Mouse (Mus musculus) limb, embryonic 13.5 days (tissue): ENCODE data around the gene Pax4. TPM values are rescaled to one million over a fixed set of nuclear protein-coding genes. Genes with fewer than 3 reads are reported as not detected.

Experiments used
- ATAC-seq: fragments of 200-750 bp; cut with Nextera tagmentation; 2 replicates; pipeline ENCODE4 v1.8.0; 2017; ENCODE audit warnings: low read depth, moderate number of reproducible peaks, moderate TSS enrichment; ENCODE audit not compliant: low FRiP score
- H3K27ac ChIP-seq: fragments of 300-500 bp; sonication (generic); 2 replicates; pipeline ENCODE4 v1.5.1; 2015; ENCODE audit warnings: inconsistent platforms, mild to moderate bottlenecking, moderate library complexity
- H3K27me3 ChIP-seq: fragments of 300-500 bp; sonication (generic); 2 replicates; pipeline ENCODE4 v1.6.1; 2015; ENCODE audit warnings: mild to moderate bottlenecking, inconsistent platforms
- H3K36me3 ChIP-seq: fragments of 300-500 bp; sonication (generic); 2 replicates; pipeline ENCODE4 v1.6.1; 2015; ENCODE audit warnings: inconsistent platforms, mild to moderate bottlenecking, moderate library complexity
- H3K4me1 ChIP-seq: fragments of 300-500 bp; sonication (generic); 2 replicates; pipeline ENCODE4 v1.6.1; 2015; ENCODE audit warnings: inconsistent platforms
- H3K4me2 ChIP-seq: fragments of 300-500 bp; sonication (generic); replicated peaks from 2 replicates; pipeline ENCODE4 v1.6.1; 2015; ENCODE audit warnings: inconsistent platforms, mild to moderate bottlenecking, moderate library complexity
- H3K4me3 ChIP-seq: fragments of 300-500 bp; sonication (generic); 2 replicates; pipeline ENCODE4 v1.5.1; 2015; ENCODE audit warnings: moderate library complexity, mild to moderate bottlenecking, inconsistent platforms
- H3K9ac ChIP-seq: fragments of 300-500 bp; sonication (generic); 2 replicates; pipeline ENCODE4 v1.6.1; 2015; ENCODE audit warnings: mild to moderate bottlenecking, inconsistent platforms
- H3K9me3 ChIP-seq: fragments of 300-500 bp; sonication (generic); 2 replicates; pipeline ENCODE4 v1.6.1; 2016; ENCODE audit warnings: inconsistent platforms
- WGBS: fragments of 180-500 bp; shearing (Covaris S2); methylation state at CpG from one replicate; pipeline ENCODE4 v1.1.7; 2015; 5-methylcytosine and 5-hydroxymethylcytosine counted together
- polyA plus RNA-seq: library from polyadenylated mRNA; unstranded; fragments of >200 nt; fragmentation: Nextera tagmentation; extraction: Ambion mirVana; gene quantifications from 2 replicates; pipeline ENCODE4 v1.2.1, GENCODE M21; 2015

The Pax4 gene
- polyA plus RNA-seq, 1 experiment from 2014 or later: not detected

GRCm38 (mm10) chr6:28474839-28475238 lies 25.7 kb upstream of the Pax4 start, which contains the start of gene Snd1:
Gene Snd1 (plus strand): TSS chr6:28475139.
- no peak within 1 kb of the TSS for H3K9ac ChIP-seq
- no peaks in the 10 kb centered on the region for H3K36me3 ChIP-seq
- ATAC-seq: no peak
- WGBS: 81% methylated on average over 5 of the region's 5 CpGs
- no peaks in the 10 kb centered on the region for H3K27me3 ChIP-seq
- no peak within 1 kb of the TSS for H3K27ac ChIP-seq
- no peak within 1 kb of the TSS for H3K4me2 ChIP-seq
- H3K4me1 ChIP-seq: peaks cover 6% of the 10 kb centered on the region; the same call in 1 of the 2 replicates
- no peak within 1 kb of the TSS for H3K4me3 ChIP-seq
- no peaks in the 10 kb centered on the region for H3K9me3 ChIP-seq

- Histone ChIP-seq H3K4me1 (peaks cover 4% of the 10 kb centered on the region; the same call in 1 of the 2 replicates), H3K27me3 (no peaks in the 10 kb centered on the region), H3K9ac (no peak overlapping the region), H3K4me2 (no peak overlapping the region), H3K27ac (no peak overlapping the region), H3K4me3 (no peak overlapping the region), H3K9me3 (no peaks in the 10 kb centered on the region), H3K36me3 (no peaks in the 10 kb centered on the region)
- 78% methylated on average over 4 of the region's 4 CpGs for WGBS
- ATAC-seq: no peak
Observed at GRCm38 (mm10) chr6:28474211-28474610, 25.1 kb upstream of the Pax4 start.

DNA sequence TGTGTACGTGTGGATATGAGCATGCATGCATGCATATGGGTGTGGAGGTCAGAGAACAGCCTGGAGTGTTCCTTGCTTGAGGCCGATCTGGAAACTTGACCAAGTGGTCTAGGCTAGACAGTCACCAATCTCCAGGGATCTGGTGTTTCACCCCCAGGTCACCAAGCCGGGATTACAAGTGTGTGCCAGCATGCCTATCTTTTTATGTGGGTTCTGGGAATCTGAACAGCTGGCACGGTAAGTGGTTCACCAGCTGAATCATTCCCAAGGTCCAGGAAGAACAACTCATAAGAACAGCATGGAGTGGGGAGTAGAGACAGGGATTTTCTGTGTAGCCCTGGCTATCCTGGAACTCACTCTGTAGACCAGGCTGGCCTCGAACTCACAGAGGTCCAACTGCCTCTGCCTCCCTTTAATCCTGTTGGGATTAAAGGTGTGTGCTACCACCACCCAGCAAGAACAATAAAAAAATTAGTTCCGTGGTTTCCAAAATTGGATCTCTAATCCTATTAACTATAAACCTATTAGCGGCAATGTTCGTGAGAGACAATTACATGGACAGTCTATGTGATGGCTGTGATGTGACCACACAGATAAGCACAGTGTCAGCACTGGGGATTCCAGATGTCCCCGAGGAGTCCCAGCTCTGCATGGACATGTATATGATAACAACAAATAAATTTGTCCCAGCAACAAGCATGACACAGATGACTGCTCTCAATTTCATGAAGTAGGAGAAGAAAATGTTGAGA lies 22.3 kb upstream of the Pax4 start:
- no peaks in the 10 kb centered on the region for H3K4me1 ChIP-seq
- no peaks in the 10 kb centered on the region for H3K36me3 ChIP-seq
- H3K9ac ChIP-seq: no peak overlapping the region
- no peaks in the 10 kb centered on the region for H3K9me3 ChIP-seq
- no peak overlapping the region for H3K4me2 ChIP-seq
- H3K4me3 ChIP-seq: no peak overlapping the region
- ATAC-seq: no peak
- H3K27me3 ChIP-seq: no peaks in the 10 kb centered on the region
- no peak overlapping the region for H3K27ac ChIP-seq
- 83% methylated on average over 9 of the region's 9 CpGs for WGBS

DNA sequence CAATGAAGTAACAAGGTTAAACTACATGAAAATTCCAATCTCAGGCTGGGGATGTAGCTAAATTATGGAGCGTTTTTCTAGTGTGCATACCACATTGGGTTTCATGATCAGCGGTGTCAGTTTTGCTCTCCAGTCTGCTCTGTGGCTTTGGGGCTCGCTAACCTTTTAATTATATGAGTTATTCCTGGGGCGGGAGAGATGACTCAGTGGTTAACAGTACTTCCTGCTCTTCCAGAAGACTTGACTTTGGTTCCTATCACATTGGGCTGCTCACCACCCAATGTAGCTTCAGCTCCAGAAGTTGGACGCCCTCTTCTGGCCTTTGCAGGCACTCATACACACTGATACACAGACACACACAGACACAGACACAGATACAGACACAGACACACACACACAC lies 21.5 kb upstream of the Pax4 start:
- Histone ChIP-seq H3K9me3 (no peaks in the 10 kb centered on the region), H3K4me1 (no peaks in the 10 kb centered on the region), H3K36me3 (no peaks in the 10 kb centered on the region), H3K9ac (no peak overlapping the region), H3K27me3 (no peaks in the 10 kb centered on the region), H3K4me3 (no peak overlapping the region), H3K27ac (no peak overlapping the region), H3K4me2 (no peak overlapping the region)
- no peak for ATAC-seq
- 80% methylated on average over 5 of the region's 5 CpGs for WGBS

- ATAC-seq: no peak
- Histone ChIP-seq H3K9ac (no peak overlapping the region), H3K36me3 (no peaks in the 10 kb centered on the region), H3K4me2 (no peak overlapping the region), H3K4me3 (no peak overlapping the region), H3K27me3 (no peaks in the 10 kb centered on the region), H3K9me3 (no peaks in the 10 kb centered on the region), H3K27ac (no peak overlapping the region), H3K4me1 (no peaks in the 10 kb centered on the region)
- 70% methylated on average over 4 of the region's 4 CpGs for WGBS
Observed at GRCm38 (mm10) chr6:28470017-28470602, 21.0 kb upstream of the Pax4 start.

DNA sequence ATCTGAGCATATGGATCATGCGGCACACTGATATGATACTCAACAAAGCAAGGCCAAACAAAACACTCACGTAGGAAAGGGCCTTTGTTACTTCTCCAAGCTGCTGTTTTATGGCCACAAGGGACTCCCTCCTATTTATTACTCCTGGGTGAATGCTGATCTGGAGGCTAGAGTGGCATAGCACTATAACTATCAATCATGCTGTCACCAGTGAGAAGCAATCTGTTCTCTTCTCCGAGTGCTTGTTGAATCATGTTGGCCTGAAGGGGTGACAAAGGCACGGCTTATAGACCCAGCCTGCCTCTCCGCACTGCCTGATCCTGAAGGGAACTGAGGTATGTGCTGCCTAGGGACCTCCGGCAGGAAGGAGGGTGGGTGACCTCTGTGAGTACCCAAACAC lies 15.5 kb upstream of the Pax4 start:
- Histone ChIP-seq H3K36me3 (no peaks in the 10 kb centered on the region), H3K4me3 (no peak overlapping the region), H3K4me1 (no peaks in the 10 kb centered on the region), H3K27me3 (no peaks in the 10 kb centered on the region), H3K27ac (no peak overlapping the region), H3K9me3 (no peaks in the 10 kb centered on the region), H3K4me2 (no peak overlapping the region), H3K9ac (no peak overlapping the region)
- ATAC-seq: no peak
- 16% methylated on average over 6 of the region's 6 CpGs for WGBS

DNA sequence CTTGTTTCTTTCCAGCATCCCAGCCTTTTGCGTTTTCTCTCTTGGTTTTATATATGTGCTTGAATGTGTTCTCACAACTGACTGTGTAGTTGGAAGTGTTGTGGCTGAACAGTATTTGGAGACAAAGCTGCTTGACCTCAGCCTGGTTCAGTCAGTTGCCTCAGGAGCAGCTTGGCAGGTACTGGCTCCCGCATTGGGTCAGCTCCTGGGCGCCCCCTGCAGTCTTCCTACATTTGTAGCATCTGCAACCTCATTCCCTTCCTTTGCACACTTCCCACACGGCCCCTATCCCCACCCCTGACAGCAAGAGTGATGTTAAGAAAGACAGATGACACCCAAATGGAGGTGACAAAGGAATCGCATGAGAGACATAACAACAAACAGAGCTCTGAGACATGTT lies 11.4 kb upstream of the Pax4 start:
- H3K9me3 ChIP-seq: no peaks in the 10 kb centered on the region
- H3K36me3 ChIP-seq: no peaks in the 10 kb centered on the region
- H3K27ac ChIP-seq: no peak overlapping the region
- no peaks in the 10 kb centered on the region for H3K4me1 ChIP-seq
- H3K27me3 ChIP-seq: no peaks in the 10 kb centered on the region
- H3K4me2 ChIP-seq: no peak overlapping the region
- H3K9ac ChIP-seq: no peak overlapping the region
- ATAC-seq: no peak
- H3K4me3 ChIP-seq: no peak overlapping the region
- WGBS: 6% methylated on average over 5 of the region's 5 CpGs

DNA sequence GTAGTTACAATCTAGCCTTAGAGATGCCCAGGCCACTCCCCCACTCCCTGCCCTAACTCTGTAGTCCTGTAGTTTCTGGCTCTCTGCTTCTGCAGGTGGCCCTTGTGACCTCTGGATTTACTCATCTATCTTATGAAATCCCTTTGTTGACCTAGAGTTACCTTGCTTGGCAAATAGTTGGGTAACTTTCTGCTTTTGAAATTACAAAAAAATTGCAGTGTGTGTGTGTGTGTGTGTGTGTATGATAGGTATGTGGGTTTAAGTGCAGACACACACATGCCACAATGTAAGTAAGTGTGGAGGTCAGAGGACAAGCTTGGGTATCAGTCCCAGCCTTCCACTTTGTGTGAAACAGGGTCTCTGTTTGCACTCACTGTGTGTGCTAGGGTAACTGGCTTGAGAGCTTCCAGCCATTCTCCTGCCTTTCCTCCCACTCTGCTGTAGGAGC lies 10.1 kb upstream of the Pax4 start:
- no peaks in the 10 kb centered on the region for H3K9me3 ChIP-seq
- no peak overlapping the region for H3K4me3 ChIP-seq
- H3K9ac ChIP-seq: no peak overlapping the region
- no peaks in the 10 kb centered on the region for H3K4me1 ChIP-seq
- no peak overlapping the region for H3K4me2 ChIP-seq
- H3K27me3 ChIP-seq: peaks cover under 1% of the 10 kb centered on the region; the same call in 1 of the 2 replicates
- no peak for ATAC-seq
- H3K27ac ChIP-seq: no peak overlapping the region
- no peaks in the 10 kb centered on the region for H3K36me3 ChIP-seq

- ATAC-seq: no peak
- Histone ChIP-seq H3K4me2 (no peak overlapping the region), H3K4me3 (no peak overlapping the region), H3K27ac (no peak overlapping the region), H3K9me3 (no peaks in the 10 kb centered on the region), H3K4me1 (peaks cover 8% of the 10 kb centered on the region; the same call in 1 of the 2 replicates), H3K9ac (no peak overlapping the region), H3K27me3 (peaks cover 54% of the 10 kb centered on the region), H3K36me3 (no peaks in the 10 kb centered on the region)
- WGBS: under 1% methylated on average over 12 of the region's 12 CpGs
Observed at GRCm38 (mm10) chr6:28450977-28451376, 1.8 kb upstream of the Pax4 start.

DNA sequence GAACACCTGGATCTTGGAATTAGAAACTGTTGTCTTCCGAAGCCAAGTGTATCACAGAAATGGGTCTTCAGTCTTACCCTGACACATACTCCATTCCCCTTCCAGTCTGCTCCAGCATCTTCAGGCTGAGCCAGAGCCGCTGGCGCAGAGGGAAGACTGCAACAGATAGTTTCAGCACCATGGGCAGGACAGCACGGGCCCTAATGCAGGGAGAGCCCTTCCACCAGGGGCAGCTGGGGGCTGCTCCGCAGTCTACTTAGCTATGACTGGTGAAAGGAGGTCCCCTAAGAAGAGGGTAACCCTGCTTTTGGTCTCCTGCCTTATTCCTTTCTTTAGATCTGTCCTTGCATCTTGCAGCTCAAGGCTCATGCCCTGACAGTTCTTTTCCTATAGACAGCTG lies 1.3 kb upstream of the Pax4 start:
- H3K4me1 ChIP-seq: peaks cover 8% of the 10 kb centered on the region; the same call in 1 of the 2 replicates
- peaks cover 54% of the 10 kb centered on the region for H3K27me3 ChIP-seq
- no peak overlapping the region for H3K27ac ChIP-seq
- WGBS: 16% methylated on average over 5 of the region's 5 CpGs
- no peak overlapping the region for H3K4me3 ChIP-seq
- no peaks in the 10 kb centered on the region for H3K36me3 ChIP-seq
- H3K9ac ChIP-seq: no peak overlapping the region
- no peaks in the 10 kb centered on the region for H3K9me3 ChIP-seq
- ATAC-seq: no peak
- H3K4me2 ChIP-seq: no peak overlapping the region

- no peak for ATAC-seq
- Histone ChIP-seq H3K9me3 (no peaks in the 10 kb centered on the region), H3K36me3 (no peaks in the 10 kb centered on the region), H3K27ac (no peak overlapping the region), H3K4me2 (no peak overlapping the region), H3K9ac (no peak overlapping the region), H3K4me1 (peaks cover 8% of the 10 kb centered on the region; the same call in 1 of the 2 replicates), H3K4me3 (no peak overlapping the region), H3K27me3 (peaks cover 44% of the 10 kb centered on the region)
- 76% methylated on average over 7 of the region's 7 CpGs for WGBS
Observed at GRCm38 (mm10) chr6:28447937-28448336, 1.2 kb downstream of the Pax4 start.

DNA sequence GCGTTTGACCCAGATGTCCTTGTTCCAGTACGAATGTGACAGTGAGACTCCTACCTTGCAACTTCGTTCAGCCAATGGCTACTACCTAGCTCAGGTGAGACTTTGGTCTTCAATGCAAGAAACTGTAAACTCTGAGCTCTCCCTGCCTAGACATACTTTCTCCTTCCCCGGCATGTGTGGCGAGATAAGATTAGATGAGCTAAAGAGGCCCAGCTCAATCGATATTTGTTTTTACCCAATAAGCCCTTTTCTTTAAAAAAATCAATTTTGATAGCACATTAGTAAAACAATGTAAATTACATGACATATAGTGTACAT lies 17.7 kb downstream of the Pax4 start:
- Histone ChIP-seq H3K4me1 (no peaks in the 10 kb centered on the region), H3K27ac (no peak overlapping the region), H3K4me3 (no peak overlapping the region), H3K27me3 (no peaks in the 10 kb centered on the region), H3K4me2 (no peak overlapping the region), H3K9ac (no peak overlapping the region), H3K9me3 (no peaks in the 10 kb centered on the region), H3K36me3 (peaks cover 8% of the 10 kb centered on the region)
- no peak for ATAC-seq
- 80% methylated on average over 6 of the region's 6 CpGs for WGBS
